17 mouse cellular contexts compared by ENCODE assay signal in the genomic region with DNA sequence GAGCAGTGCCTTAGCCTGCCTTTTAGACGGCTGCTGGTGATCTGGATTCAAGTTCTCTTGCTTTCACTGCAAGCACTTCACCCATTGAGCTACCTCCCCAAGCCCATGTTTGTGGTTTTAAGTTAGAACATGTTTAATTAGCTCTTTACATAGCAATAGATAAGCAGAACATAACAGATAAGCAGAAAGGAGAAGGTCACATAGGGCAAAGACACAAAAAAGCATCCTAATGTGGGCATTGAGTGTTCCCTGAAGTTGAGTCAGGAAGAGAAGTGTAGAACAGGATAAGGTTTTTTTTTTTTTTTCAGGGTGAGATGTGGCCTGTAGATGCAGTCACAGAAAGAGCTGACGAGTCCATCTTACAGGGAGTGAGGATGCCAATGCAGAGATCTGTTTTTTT.
"Had no signal": no experiment of that assay in that cellular context is flagged by ENCODE, and none has a peak within 500 bp of the region (broad histone marks: within the 10 kb centered on the region; RNA-seq: fewer than 3 reads in every experiment).

No protein-coding gene starts in this region.

- H3K4me2 ChIP-seq: neural tube, embryonic 12.5 days; neural tube, embryonic 13.5 days; neural tube, embryonic 15.5 days; stomach, embryonic 15.5 days had no signal

- H3K27ac ChIP-seq: neural tube, embryonic 12.5 days; neural tube, embryonic 13.5 days; neural tube, embryonic 15.5 days; stomach, embryonic 15.5 days; stomach, postnatal 0 days had no signal

- H3K4me1 ChIP-seq: neural tube, embryonic 12.5 days; neural tube, embryonic 13.5 days; neural tube, embryonic 15.5 days; stomach, embryonic 15.5 days had no signal

- H3K4me3 ChIP-seq: neural tube, embryonic 12.5 days; neural tube, embryonic 13.5 days; neural tube, embryonic 15.5 days; stomach, embryonic 15.5 days had no signal

- H3K27me3 ChIP-seq: neural tube, embryonic 12.5 days; neural tube, embryonic 13.5 days; neural tube, embryonic 15.5 days; stomach, embryonic 15.5 days had no signal

- DNase-seq: retina, postnatal 1 day; right cerebral cortex, adult 18-20 months; right cerebral cortex, postnatal 14 days; right cerebral cortex, postnatal 25 days; right cerebral cortex, postnatal 4 days; spleen, adult 18-20 months; thymus, adult 18-20 months; thymus, adult 2 months; thymus, postnatal 14 days; thymus, postnatal 25 days; thymus, postnatal 36 days; thymus, postnatal 4 days had no signal

- H3K9ac ChIP-seq: neural tube, embryonic 12.5 days; neural tube, embryonic 13.5 days; neural tube, embryonic 15.5 days; stomach, embryonic 15.5 days had no signal

- H3K9me3 ChIP-seq: neural tube, embryonic 12.5 days; neural tube, embryonic 13.5 days; neural tube, embryonic 15.5 days; stomach, embryonic 15.5 days had no signal

- H3K36me3 ChIP-seq: neural tube, embryonic 12.5 days; neural tube, embryonic 13.5 days; neural tube, embryonic 15.5 days; stomach, embryonic 15.5 days had no signal
